Mouse (Mus musculus): ENCODE results near the gene Cux1.

- TF ChIP-seq CTCF (IDR thresholded peaks at IDR 0.05; ENCODE audit: insufficient read depth, low read length) (no peak), POLR2A (IDR thresholded peaks at IDR 0.05; ENCODE audit: borderline replicate concordance, extremely low read depth, low read depth, low read length) (no peak)
Measured at GRCm38 (mm10) chr5:136379405-136379804, 187.9 kb downstream of the Cux1 start.
